Mouse (Mus musculus) testis, adult 2 months (tissue): ENCODE measurements around the gene Kpna1. TPM values are rescaled to one million over a fixed set of nuclear protein-coding genes. Genes with fewer than 3 reads are reported as not detected.
"Not testable (repeated sequence)": the region's sequence is repeated elsewhere in the genome, so short reads cannot be mapped to it uniquely, and the experiment has no call there.

Experiments used
- H3K27ac ChIP-seq: fragments of 200-500 bp; 2 replicates; pipeline ENCODE4 v1.5.1; 2012; ENCODE audit warnings: low read depth, low read length; ENCODE audit not compliant: control insufficient read depth, insufficient read depth
- H3K27me3 ChIP-seq: fragments of 200-500 bp; 2 replicates; pipeline ENCODE4 v1.6.1; 2012; ENCODE audit warnings: mild to moderate bottlenecking, low read length, moderate library complexity; ENCODE audit not compliant: control insufficient read depth, insufficient read depth
- H3K36me3 ChIP-seq: fragments of 200-500 bp; 2 replicates; pipeline ENCODE4 v1.6.1; 2012; ENCODE audit warnings: mild to moderate bottlenecking, low read length; ENCODE audit not compliant: control insufficient read depth, insufficient read depth
- H3K4me1 ChIP-seq: fragments of 200-500 bp; 2 replicates; pipeline ENCODE4 v1.6.1; 2012; ENCODE audit warnings: low read length; ENCODE audit not compliant: control insufficient read depth, insufficient read depth
- H3K4me3 ChIP-seq: fragments of 200-500 bp; 2 replicates; pipeline ENCODE4 v1.5.1; 2012; ENCODE audit warnings: low read depth, mild to moderate bottlenecking, low read length, moderate library complexity, mixed read lengths; ENCODE audit not compliant: control insufficient read depth
- CTCF ChIP-seq: fragments of 200-500 bp; IDR thresholded peaks from 2 replicates; pipeline ENCODE4 v1.5.1; 2012; ENCODE audit warnings: low read depth, mild to moderate bottlenecking, inconsistent platforms, low read length, moderate library complexity; ENCODE audit not compliant: control insufficient read depth, insufficient read depth, insufficient replicate concordance
- POLR2A ChIP-seq: fragments of 200-500 bp; IDR thresholded peaks from 2 replicates; pipeline ENCODE4 v1.6.1; 2012; ENCODE audit warnings: low read depth, mild to moderate bottlenecking, inconsistent platforms, low read length, moderate library complexity; ENCODE audit not compliant: control insufficient read depth
- polyA plus RNA-seq: library from polyadenylated mRNA; depleted of rRNA; stranded (reverse); fragments of >200 nt; gene quantifications from 2 replicates; pipeline ENCODE4 v1.2.3, GENCODE M21; 2012

Kpna1 gene
- polyA plus RNA-seq, 1 experiment: 13.7 TPM

GRCm38 (mm10) chr16:35992391-35992790 lies 13.8 kb downstream of the Kpna1 start:
- Histone ChIP-seq H3K4me1 (no peaks in the 10 kb centered on the region), H3K4me3 (no peak overlapping the region)
- TF ChIP-seq CTCF (no peak), POLR2A (no peak)

GRCm38 (mm10) chr16:35993316-35993715 lies 14.8 kb downstream of the Kpna1 start:
- H3K27ac ChIP-seq: no peak overlapping the region
- TF ChIP-seq POLR2A: no peak
- no peak for TF ChIP-seq CTCF
- no peaks in the 10 kb centered on the region for H3K4me1 ChIP-seq
- no peaks in the 10 kb centered on the region for H3K27me3 ChIP-seq
- no peak overlapping the region for H3K4me3 ChIP-seq
- H3K36me3 ChIP-seq: no peaks in the 10 kb centered on the region

More at GRCm38 (mm10) chr16:35992391-35992790, 13.8 kb downstream of the Kpna1 start:
- H3K27ac ChIP-seq: no peak overlapping the region
- H3K27me3 ChIP-seq: no peaks in the 10 kb centered on the region
- no peaks in the 10 kb centered on the region for H3K36me3 ChIP-seq

- not testable (repeated sequence) for H3K4me3 ChIP-seq, H3K27ac ChIP-seq, H3K27me3 ChIP-seq, H3K4me1 ChIP-seq, H3K36me3 ChIP-seq
These were observed 20.3 kb downstream of the Kpna1 start for GRCm38 (mm10) chr16:35998852-35999251.

- no peaks in the 10 kb centered on the region for H3K36me3 ChIP-seq
- TF ChIP-seq POLR2A: no peak
- TF ChIP-seq CTCF: no peak
- H3K27me3 ChIP-seq: no peaks in the 10 kb centered on the region
- no peak overlapping the region for H3K27ac ChIP-seq
- no peaks in the 10 kb centered on the region for H3K4me1 ChIP-seq
- H3K4me3 ChIP-seq: no peak overlapping the region
These were observed 29.8 kb downstream of the Kpna1 start for GRCm38 (mm10) chr16:36008396-36008795.

GRCm38 (mm10) chr16:36016335-36016734 lies 37.8 kb downstream of the Kpna1 start:
- no peaks in the 10 kb centered on the region for H3K4me1 ChIP-seq
- TF ChIP-seq CTCF: no peak

GRCm38 (mm10) chr16:36028120-36028519 lies 49.6 kb downstream of the Kpna1 start:
- not testable (repeated sequence) for H3K36me3 ChIP-seq, H3K27ac ChIP-seq, H3K27me3 ChIP-seq, H3K4me1 ChIP-seq
- H3K4me3 ChIP-seq: peak overlapping the region; percentile 55; the same call in 1 of the 2 replicates

More at GRCm38 (mm10) chr16:36016335-36016734, 37.8 kb downstream of the Kpna1 start:
- no peaks in the 10 kb centered on the region for H3K27me3 ChIP-seq
- H3K36me3 ChIP-seq: no peaks in the 10 kb centered on the region; the same call in none of the 2 replicates
- H3K4me3 ChIP-seq: no peak overlapping the region
- no peak overlapping the region for H3K27ac ChIP-seq

GRCm38 (mm10) chr16:36040640-36041624 lies 62.4 kb downstream of the Kpna1 start, which contains the start of gene Wdr5b:
Gene Wdr5b (plus strand): TSS chr16:36041190.
- peaks cover 9% of the 10 kb centered on the region for H3K4me1 ChIP-seq
- peaks cover 1% of the 10 kb centered on the region; the same call in 1 of the 2 replicates for H3K36me3 ChIP-seq
- peak; percentile 39; the same call in 1 of the 2 replicates for TF ChIP-seq POLR2A
- TF ChIP-seq CTCF: no peak
- no peaks in the 10 kb centered on the region for H3K27me3 ChIP-seq
- peak within 1 kb of the TSS; percentile 95 for H3K4me3 ChIP-seq
- H3K27ac ChIP-seq: peak within 1 kb of the TSS; percentile 71
